Mouse (Mus musculus): ENCODE results near the gene Casp6.

- TF ChIP-seq EP300 (IDR thresholded peaks at IDR 0.05; ENCODE audit: low read depth): no peak
- TF ChIP-seq CTCF (IDR thresholded peaks at IDR 0.05; ENCODE audit: low read depth): no peak
These were observed 3.3 kb downstream of the Casp6 start for GRCm38 (mm10) chr3:129904381-129905132.
